Mouse (Mus musculus): ENCODE measurements around the gene 4921504E06Rik. TPM values are rescaled to one million over a fixed set of nuclear protein-coding genes. Genes with fewer than 3 reads are reported as not detected.

The 4921504E06Rik gene
- total and polyA plus RNA-seq, 3 experiments = not detected

- no peak for TF ChIP-seq TAL1 (conservative IDR thresholded peaks at IDR 0.05; ENCODE audit: low read depth, low read length)
- TF ChIP-seq CTCF (IDR thresholded peaks at IDR 0.05; ENCODE audit: low read depth, low read length) = no peak
- no peak for TF ChIP-seq POLR2AphosphoS5 (IDR thresholded peaks at IDR 0.05; ENCODE audit: insufficient replicate concordance, low read depth, low read length)
- no peak for TF ChIP-seq GATA2 (IDR thresholded peaks at IDR 0.05; ENCODE audit: borderline replicate concordance, low read depth, low read length)
- TF ChIP-seq GATA1 (IDR thresholded peaks at IDR 0.05; ENCODE audit: borderline replicate concordance, low read length) = no peak
- Histone ChIP-seq H3K9me3 (replicated peaks) (no peaks in the 10 kb centered on the region), H3K4me3 (ENCODE audit: low read depth, low read length) (no peak overlapping the region), H3K4me1 (ENCODE audit: insufficient read depth, low read depth, low read length) (no peaks in the 10 kb centered on the region), H3K36me3 (replicated peaks) (no peaks in the 10 kb centered on the region), H3K27me3 (ENCODE audit: insufficient read depth, low read length) (no peaks in the 10 kb centered on the region)
- no peak for ATAC-seq (ENCODE audit: extremely low read depth, insufficient number of reproducible peaks, low FRiP score, poor library complexity, severe bottlenecking)
- no peak for DNase-seq (ENCODE audit: low spot score)
Measured at GRCm38 (mm10) chr2:19594856-19595255, 41.1 kb upstream of the 4921504E06Rik start.

GRCm38 (mm10) chr2:19579846-19580245, 26.1 kb upstream of the 4921504E06Rik start:
- TF ChIP-seq TAL1 (conservative IDR thresholded peaks at IDR 0.05; ENCODE audit: low read depth, low read length) (no peak), GATA2 (IDR thresholded peaks at IDR 0.05; ENCODE audit: borderline replicate concordance, low read depth, low read length) (no peak), POLR2AphosphoS5 (IDR thresholded peaks at IDR 0.05; ENCODE audit: insufficient replicate concordance, low read depth, low read length) (no peak), CTCF (IDR thresholded peaks at IDR 0.05; ENCODE audit: low read depth, low read length) (no peak), GATA1 (IDR thresholded peaks at IDR 0.05; ENCODE audit: borderline replicate concordance, low read length) (no peak)
- ATAC-seq (ENCODE audit: extremely low read depth, insufficient number of reproducible peaks, low FRiP score, poor library complexity, severe bottlenecking) = no peak
- no peaks in the 10 kb centered on the region for H3K36me3 ChIP-seq (replicated peaks)

GRCm38 (mm10) chr2:19579180-19579579, 25.5 kb upstream of the 4921504E06Rik start:
- no peak for ATAC-seq (ENCODE audit: extremely low read depth, insufficient number of reproducible peaks, low FRiP score, poor library complexity, severe bottlenecking)

More at GRCm38 (mm10) chr2:19579846-19580245, 26.1 kb upstream of the 4921504E06Rik start:
- H3K9me3 ChIP-seq (replicated peaks) = no peaks in the 10 kb centered on the region
- H3K4me1 ChIP-seq (ENCODE audit: insufficient read depth, low read depth, low read length) = no peaks in the 10 kb centered on the region
- no peak for DNase-seq (ENCODE audit: low spot score)
- no peaks in the 10 kb centered on the region for H3K27me3 ChIP-seq (ENCODE audit: insufficient read depth, low read length)
- no peak overlapping the region for H3K4me3 ChIP-seq (ENCODE audit: low read depth, low read length)

GRCm38 (mm10) chr2:19562114-19562829, 8.6 kb upstream of the 4921504E06Rik start:
- Histone ChIP-seq H3K4me3 (ENCODE audit: low read depth, low read length) (no peak overlapping the region), H3K36me3 (replicated peaks) (no peaks in the 10 kb centered on the region), H3K9me3 (replicated peaks) (no peaks in the 10 kb centered on the region), H3K27me3 (ENCODE audit: insufficient read depth, low read length) (peaks cover 4% of the 10 kb centered on the region; the same call in 1 of the 2 replicates), H3K4me1 (ENCODE audit: insufficient read depth, low read depth, low read length) (no peaks in the 10 kb centered on the region)
- no peak for TF ChIP-seq CTCF (IDR thresholded peaks at IDR 0.05; ENCODE audit: low read depth, low read length)
- DNase-seq (ENCODE audit: low spot score) = no peak
- ATAC-seq (ENCODE audit: extremely low read depth, insufficient number of reproducible peaks, low FRiP score, poor library complexity, severe bottlenecking) = no peak

More at GRCm38 (mm10) chr2:19579180-19579579, 25.5 kb upstream of the 4921504E06Rik start:
- no peak overlapping the region for H3K4me3 ChIP-seq (ENCODE audit: low read depth, low read length)
- H3K9me3 ChIP-seq (replicated peaks) = no peaks in the 10 kb centered on the region
- no peaks in the 10 kb centered on the region for H3K36me3 ChIP-seq (replicated peaks)
- DNase-seq (ENCODE audit: low spot score) = no peak
- H3K4me1 ChIP-seq (ENCODE audit: insufficient read depth, low read depth, low read length) = no peaks in the 10 kb centered on the region
- no peak for TF ChIP-seq POLR2AphosphoS5 (IDR thresholded peaks at IDR 0.05; ENCODE audit: insufficient replicate concordance, low read depth, low read length)
- no peak for TF ChIP-seq GATA2 (IDR thresholded peaks at IDR 0.05; ENCODE audit: borderline replicate concordance, low read depth, low read length)
- TF ChIP-seq GATA1 (IDR thresholded peaks at IDR 0.05; ENCODE audit: borderline replicate concordance, low read length) = no peak
- no peak for TF ChIP-seq CTCF (IDR thresholded peaks at IDR 0.05; ENCODE audit: low read depth, low read length)
- TF ChIP-seq TAL1 (conservative IDR thresholded peaks at IDR 0.05; ENCODE audit: low read depth, low read length) = no peak
- H3K27me3 ChIP-seq (ENCODE audit: insufficient read depth, low read length) = no peaks in the 10 kb centered on the region

GRCm38 (mm10) chr2:19560654-19561053, 6.9 kb upstream of the 4921504E06Rik start:
- no peak for ATAC-seq (ENCODE audit: extremely low read depth, insufficient number of reproducible peaks, low FRiP score, poor library complexity, severe bottlenecking)
- Histone ChIP-seq H3K9me3 (replicated peaks) (no peaks in the 10 kb centered on the region), H3K4me3 (ENCODE audit: low read depth, low read length) (no peak overlapping the region), H3K27me3 (ENCODE audit: insufficient read depth, low read length) (peaks cover 4% of the 10 kb centered on the region; the same call in 1 of the 2 replicates), H3K36me3 (replicated peaks) (no peaks in the 10 kb centered on the region), H3K4me1 (ENCODE audit: insufficient read depth, low read depth, low read length) (no peaks in the 10 kb centered on the region)
- no peak for DNase-seq (ENCODE audit: low spot score)
- no peak for TF ChIP-seq GATA1 (IDR thresholded peaks at IDR 0.05; ENCODE audit: borderline replicate concordance, low read length)
- no peak for TF ChIP-seq POLR2AphosphoS5 (IDR thresholded peaks at IDR 0.05; ENCODE audit: insufficient replicate concordance, low read depth, low read length)
- no peak for TF ChIP-seq TAL1 (conservative IDR thresholded peaks at IDR 0.05; ENCODE audit: low read depth, low read length)

GRCm38 (mm10) chr2:19560071-19560470, 6.4 kb upstream of the 4921504E06Rik start:
- H3K36me3 ChIP-seq (replicated peaks) = no peaks in the 10 kb centered on the region
- H3K27me3 ChIP-seq (ENCODE audit: insufficient read depth, low read length) = peaks cover 4% of the 10 kb centered on the region; the same call in 1 of the 2 replicates
- ATAC-seq (ENCODE audit: extremely low read depth, insufficient number of reproducible peaks, low FRiP score, poor library complexity, severe bottlenecking) = no peak
- no peak for DNase-seq (ENCODE audit: low spot score)
- no peak for TF ChIP-seq GATA2 (IDR thresholded peaks at IDR 0.05; ENCODE audit: borderline replicate concordance, low read depth, low read length)
- TF ChIP-seq CTCF (IDR thresholded peaks at IDR 0.05; ENCODE audit: low read depth, low read length) = no peak
- TF ChIP-seq POLR2AphosphoS5 (IDR thresholded peaks at IDR 0.05; ENCODE audit: insufficient replicate concordance, low read depth, low read length) = no peak
- TF ChIP-seq TAL1 (conservative IDR thresholded peaks at IDR 0.05; ENCODE audit: low read depth, low read length) = no peak
- no peak for TF ChIP-seq GATA1 (IDR thresholded peaks at IDR 0.05; ENCODE audit: borderline replicate concordance, low read length)
- no peak overlapping the region for H3K4me3 ChIP-seq (ENCODE audit: low read depth, low read length)
- no peaks in the 10 kb centered on the region for H3K9me3 ChIP-seq (replicated peaks)
- no peaks in the 10 kb centered on the region for H3K4me1 ChIP-seq (ENCODE audit: insufficient read depth, low read depth, low read length)

Measured in G1E (cell line).